Mouse (Mus musculus): Measurements from ENCODE around the gene Dcst2. TPM values are rescaled to one million over a fixed set of nuclear protein-coding genes. Genes with fewer than 3 reads are reported as not detected.
A peak's percentile ranks its signal among the peaks of the same experiment; 100 is the strongest.

Gene Dcst2
- polyA plus RNA-seq, 1 experiment from 2014 or later, result 0.10 TPM

DNA sequence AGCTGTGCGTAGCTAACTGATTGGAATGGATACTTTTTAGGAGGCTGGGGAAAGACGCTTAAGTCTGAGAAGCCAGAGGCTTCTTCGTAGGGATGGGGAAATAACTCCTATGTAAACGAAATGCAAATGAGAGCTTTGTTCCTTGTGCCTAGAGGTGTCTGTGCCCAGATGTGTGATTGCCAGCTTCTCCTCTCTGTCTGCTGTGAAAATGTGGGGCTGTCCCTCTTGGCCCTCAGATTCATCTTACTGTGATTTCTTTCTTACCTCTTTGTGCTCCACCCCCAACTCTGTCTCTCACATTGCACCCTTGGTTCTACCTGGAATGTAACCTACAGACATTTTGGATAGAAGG, 34.9 kb downstream of the Dcst2 start:
- 0% methylated on average over 4 of the region's 4 CpGs for WGBS
- Histone ChIP-seq H3K27ac (ENCODE audit: low read depth, low read length) (no peak overlapping the region), H3K4me2 (peak overlapping the region; percentile 99), H3K9ac (ENCODE audit: low read depth, low read length) (peak overlapping the region; percentile 66; the same call in 1 of the 2 replicates), H3K4me1 (replicated peaks; ENCODE audit: control insufficient read depth, insufficient read depth, low read length) (peaks cover 23% of the 10 kb centered on the region), H3K27me3 (replicated peaks; ENCODE audit: control insufficient read depth, insufficient read depth, low read length) (no peaks in the 10 kb centered on the region; the same call in 1 of the 2 replicates), H3K4me3 (ENCODE audit: low read depth, low read length) (peak overlapping the region; percentile 64), H3K36me3 (ENCODE audit: control insufficient read depth, insufficient read depth, low read length) (no peaks in the 10 kb centered on the region), H3K9me3 (ENCODE audit: control insufficient read depth, low read length) (no peaks in the 10 kb centered on the region)
- ATAC-seq (replicated peaks; ENCODE audit: low FRiP score) (no peak), DNase-seq (ENCODE audit: low spot score) (no peak)

DNA sequence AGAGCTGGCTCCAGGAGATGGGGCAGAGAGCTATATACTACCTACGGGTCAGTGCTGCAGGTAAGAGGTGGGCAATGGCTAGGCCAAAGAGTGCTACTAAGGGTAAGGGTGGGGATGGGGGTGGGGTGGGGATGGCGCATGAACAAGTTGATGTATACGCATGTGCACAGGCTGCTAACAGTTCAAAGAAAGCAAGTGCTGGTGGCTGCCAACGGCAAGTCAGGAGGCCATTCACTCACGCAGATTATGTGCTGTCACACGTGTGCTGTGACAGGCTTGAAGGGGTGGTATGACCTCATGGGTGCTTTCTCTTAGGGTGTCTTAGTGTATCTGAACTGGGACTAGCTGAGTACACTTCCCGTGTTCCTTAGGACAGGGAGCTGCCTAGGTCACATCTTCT, 39.6 kb downstream of the Dcst2 start:
- WGBS, result 91% methylated on average over 7 of the region's 7 CpGs
- Histone ChIP-seq H3K4me1 (replicated peaks; ENCODE audit: control insufficient read depth, insufficient read depth, low read length) (peaks cover 4% of the 10 kb centered on the region), H3K27me3 (replicated peaks; ENCODE audit: control insufficient read depth, insufficient read depth, low read length) (no peaks in the 10 kb centered on the region), H3K9me3 (ENCODE audit: control insufficient read depth, low read length) (no peaks in the 10 kb centered on the region), H3K4me2 (no peak overlapping the region), H3K9ac (ENCODE audit: low read depth, low read length) (no peak overlapping the region), H3K27ac (ENCODE audit: low read depth, low read length) (no peak overlapping the region), H3K4me3 (ENCODE audit: low read depth, low read length) (no peak overlapping the region), H3K36me3 (ENCODE audit: control insufficient read depth, insufficient read depth, low read length) (peaks cover 13% of the 10 kb centered on the region; the same call in 1 of the 2 replicates)
- DNase-seq (ENCODE audit: low spot score), result no peak
- no peak for ATAC-seq (replicated peaks; ENCODE audit: low FRiP score)

DNA sequence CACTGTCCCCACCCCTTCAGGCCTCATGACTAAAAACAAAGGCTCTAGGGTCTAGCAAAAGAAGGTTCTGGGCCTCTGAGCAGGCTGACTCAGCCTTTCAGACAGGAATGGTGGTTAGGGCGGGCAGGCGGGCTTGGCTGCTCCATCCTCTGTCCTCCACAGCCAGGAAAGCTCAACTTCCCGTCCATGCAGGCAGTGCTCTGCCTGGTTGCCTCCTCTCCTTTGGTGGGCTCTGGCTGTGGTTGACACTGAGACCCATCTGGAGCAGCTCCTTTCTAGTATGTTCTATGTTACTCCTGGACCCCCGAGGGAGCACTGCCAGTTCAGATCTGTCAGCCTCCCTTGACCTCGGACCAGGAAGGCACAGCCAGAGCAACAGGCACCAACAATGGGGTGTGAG, 40.9 kb downstream of the Dcst2 start, which contains the start of gene Lenep:
Gene Lenep (minus strand): TSS at position 101 of the 400 bp plus-strand sequence.
- H3K36me3 ChIP-seq (ENCODE audit: control insufficient read depth, insufficient read depth, low read length), result peaks cover 13% of the 10 kb centered on the region; the same call in 1 of the 2 replicates
- H3K4me3 ChIP-seq (ENCODE audit: low read depth, low read length), result no peak within 1 kb of the TSS
- no peaks in the 10 kb centered on the region for H3K27me3 ChIP-seq (replicated peaks; ENCODE audit: control insufficient read depth, insufficient read depth, low read length)
- no peak within 1 kb of the TSS for H3K4me2 ChIP-seq
- WGBS, result 83% methylated on average over 5 of the region's 5 CpGs
- no peaks in the 10 kb centered on the region for H3K4me1 ChIP-seq (replicated peaks; ENCODE audit: control insufficient read depth, insufficient read depth, low read length)
- no peak for ATAC-seq (replicated peaks; ENCODE audit: low FRiP score)
- no peak for DNase-seq (ENCODE audit: low spot score)
- H3K27ac ChIP-seq (ENCODE audit: low read depth, low read length), result no peak within 1 kb of the TSS
- no peaks in the 10 kb centered on the region for H3K9me3 ChIP-seq (ENCODE audit: control insufficient read depth, low read length)
- no peak within 1 kb of the TSS for H3K9ac ChIP-seq (ENCODE audit: low read depth, low read length)

DNA sequence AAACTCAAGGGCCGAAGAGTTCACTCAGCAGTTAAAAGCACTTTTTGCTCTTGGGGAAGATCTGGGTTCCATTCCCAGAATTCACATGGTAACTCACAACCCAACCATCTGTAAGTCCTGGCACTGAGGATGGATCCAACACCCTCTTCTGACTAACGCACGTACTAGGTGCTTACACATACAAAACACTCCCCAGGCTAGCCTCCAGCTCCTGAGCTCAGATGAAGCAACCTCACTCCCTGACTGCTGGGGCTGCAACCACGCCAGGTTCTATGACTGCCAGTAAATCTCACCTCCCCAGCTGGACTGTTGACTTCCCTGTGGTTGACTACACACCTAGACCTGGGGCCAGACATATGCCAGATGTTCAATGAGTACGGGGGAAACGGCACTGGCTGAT, 45.1 kb downstream of the Dcst2 start:
- no peak overlapping the region for H3K27ac ChIP-seq (ENCODE audit: low read depth, low read length)
- H3K36me3 ChIP-seq (ENCODE audit: control insufficient read depth, insufficient read depth, low read length), result peaks cover 14% of the 10 kb centered on the region; the same call in 1 of the 2 replicates
- no peak overlapping the region for H3K4me3 ChIP-seq (ENCODE audit: low read depth, low read length)

DNA sequence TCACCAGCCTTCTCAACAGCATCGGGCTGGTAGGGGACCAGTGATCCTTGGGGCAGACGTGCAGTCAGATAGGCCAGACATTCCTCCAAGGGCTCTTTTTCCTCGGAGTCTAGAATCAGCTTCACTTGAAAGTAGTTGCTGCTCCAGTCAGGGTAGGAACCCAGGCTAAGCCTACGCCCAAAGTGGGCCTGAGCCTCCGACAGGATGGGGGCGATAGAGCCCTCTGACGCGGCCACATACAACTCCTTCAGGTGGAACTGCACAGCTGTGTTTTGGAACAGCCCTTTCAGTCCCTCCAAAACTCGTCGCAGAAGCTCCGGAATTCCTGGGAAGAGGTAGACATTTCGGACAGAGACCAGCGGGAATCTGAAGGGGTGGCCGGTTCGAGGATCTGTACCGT, 46.7 kb downstream of the Dcst2 start:
- H3K4me1 ChIP-seq (replicated peaks; ENCODE audit: control insufficient read depth, insufficient read depth, low read length), result peaks cover 6% of the 10 kb centered on the region
- no peak overlapping the region for H3K27ac ChIP-seq (ENCODE audit: low read depth, low read length)
- H3K36me3 ChIP-seq (ENCODE audit: control insufficient read depth, insufficient read depth, low read length), result peaks cover 14% of the 10 kb centered on the region; the same call in 1 of the 2 replicates
- no peak for ATAC-seq (replicated peaks; ENCODE audit: low FRiP score)
- no peak overlapping the region for H3K9ac ChIP-seq (ENCODE audit: low read depth, low read length)
- DNase-seq (ENCODE audit: low spot score), result no peak
- no peak overlapping the region for H3K4me3 ChIP-seq (ENCODE audit: low read depth, low read length)
- H3K4me2 ChIP-seq, result no peak overlapping the region
- no peaks in the 10 kb centered on the region for H3K9me3 ChIP-seq (ENCODE audit: control insufficient read depth, low read length)
- 71% methylated on average over 16 of the region's 16 CpGs for WGBS
- H3K27me3 ChIP-seq (replicated peaks; ENCODE audit: control insufficient read depth, insufficient read depth, low read length), result no peaks in the 10 kb centered on the region

More for the DNA sequence above, 45.1 kb downstream of the Dcst2 start:
- ATAC-seq (replicated peaks; ENCODE audit: low FRiP score), result no peak
- Histone ChIP-seq H3K4me2 (no peak overlapping the region), H3K27me3 (replicated peaks; ENCODE audit: control insufficient read depth, insufficient read depth, low read length) (no peaks in the 10 kb centered on the region), H3K9me3 (ENCODE audit: control insufficient read depth, low read length) (no peaks in the 10 kb centered on the region), H3K9ac (ENCODE audit: low read depth, low read length) (no peak overlapping the region), H3K4me1 (replicated peaks; ENCODE audit: control insufficient read depth, insufficient read depth, low read length) (peaks cover 6% of the 10 kb centered on the region)
- 91% methylated on average over 6 of the region's 6 CpGs for WGBS
- no peak for DNase-seq (ENCODE audit: low spot score)

DNA sequence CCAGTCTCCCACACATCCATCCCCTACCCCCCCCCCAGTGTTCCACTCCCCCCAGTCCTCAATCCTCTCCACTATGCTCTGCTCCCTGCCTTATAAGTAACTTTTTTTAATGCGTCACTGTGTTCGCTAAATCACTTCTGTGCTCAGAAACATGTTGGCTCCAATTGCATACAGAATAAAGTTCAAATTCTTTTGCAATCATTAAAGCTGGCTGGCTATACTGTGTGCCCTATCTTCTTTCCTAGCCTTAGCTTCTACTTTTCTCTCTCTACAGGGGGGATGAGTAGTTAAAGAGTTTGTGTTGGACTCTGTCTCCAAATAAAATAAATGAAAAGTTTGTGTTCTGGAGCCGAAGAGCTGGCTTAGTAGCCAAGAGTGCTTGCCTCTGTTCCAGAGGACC, 47.9 kb downstream of the Dcst2 start:
- Histone ChIP-seq H3K4me1 (replicated peaks; ENCODE audit: control insufficient read depth, insufficient read depth, low read length) (peaks cover 6% of the 10 kb centered on the region), H3K27me3 (replicated peaks; ENCODE audit: control insufficient read depth, insufficient read depth, low read length) (no peaks in the 10 kb centered on the region), H3K36me3 (ENCODE audit: control insufficient read depth, insufficient read depth, low read length) (peaks cover 21% of the 10 kb centered on the region), H3K9ac (ENCODE audit: low read depth, low read length) (no peak overlapping the region), H3K9me3 (ENCODE audit: control insufficient read depth, low read length) (no peaks in the 10 kb centered on the region), H3K27ac (ENCODE audit: low read depth, low read length) (no peak overlapping the region), H3K4me3 (ENCODE audit: low read depth, low read length) (no peak overlapping the region), H3K4me2 (no peak overlapping the region)
- DNase-seq (ENCODE audit: low spot score), result no peak
- 93% methylated on average over 3 of the region's 3 CpGs for WGBS
- no peak for ATAC-seq (replicated peaks; ENCODE audit: low FRiP score)

DNA sequence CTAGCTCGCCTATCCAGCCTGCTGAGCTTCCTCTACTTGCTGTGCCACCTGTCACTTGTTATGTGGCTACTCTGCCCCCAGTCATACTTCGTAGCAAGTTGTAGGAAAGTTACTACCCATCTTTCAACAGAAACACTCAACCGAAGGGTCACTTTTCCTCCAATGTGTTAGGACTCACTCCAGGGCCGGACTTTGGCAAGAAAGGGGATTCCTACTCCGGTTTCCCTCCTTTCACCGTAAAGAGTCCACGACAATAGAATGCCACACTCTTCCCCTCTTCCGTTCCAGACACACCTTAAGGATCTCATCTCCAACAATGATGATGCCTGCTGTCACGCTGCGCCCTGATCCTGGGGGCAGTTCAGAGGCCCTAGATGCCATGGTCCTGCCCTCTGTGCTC, 49.1 kb downstream of the Dcst2 start:
- Histone ChIP-seq H3K9me3 (ENCODE audit: control insufficient read depth, low read length) (no peaks in the 10 kb centered on the region), H3K4me1 (replicated peaks; ENCODE audit: control insufficient read depth, insufficient read depth, low read length) (peaks cover 6% of the 10 kb centered on the region), H3K27ac (ENCODE audit: low read depth, low read length) (no peak overlapping the region), H3K4me2 (peak overlapping the region; percentile 85), H3K36me3 (ENCODE audit: control insufficient read depth, insufficient read depth, low read length) (peaks cover 23% of the 10 kb centered on the region), H3K4me3 (ENCODE audit: low read depth, low read length) (peak overlapping the region; percentile 67), H3K27me3 (replicated peaks; ENCODE audit: control insufficient read depth, insufficient read depth, low read length) (no peaks in the 10 kb centered on the region), H3K9ac (ENCODE audit: low read depth, low read length) (peak overlapping the region; percentile 67)
- ATAC-seq (replicated peaks; ENCODE audit: low FRiP score) (no peak), DNase-seq (ENCODE audit: low spot score) (no peak)
- WGBS, result 73% methylated on average over 10 of the region's 10 CpGs

DNA sequence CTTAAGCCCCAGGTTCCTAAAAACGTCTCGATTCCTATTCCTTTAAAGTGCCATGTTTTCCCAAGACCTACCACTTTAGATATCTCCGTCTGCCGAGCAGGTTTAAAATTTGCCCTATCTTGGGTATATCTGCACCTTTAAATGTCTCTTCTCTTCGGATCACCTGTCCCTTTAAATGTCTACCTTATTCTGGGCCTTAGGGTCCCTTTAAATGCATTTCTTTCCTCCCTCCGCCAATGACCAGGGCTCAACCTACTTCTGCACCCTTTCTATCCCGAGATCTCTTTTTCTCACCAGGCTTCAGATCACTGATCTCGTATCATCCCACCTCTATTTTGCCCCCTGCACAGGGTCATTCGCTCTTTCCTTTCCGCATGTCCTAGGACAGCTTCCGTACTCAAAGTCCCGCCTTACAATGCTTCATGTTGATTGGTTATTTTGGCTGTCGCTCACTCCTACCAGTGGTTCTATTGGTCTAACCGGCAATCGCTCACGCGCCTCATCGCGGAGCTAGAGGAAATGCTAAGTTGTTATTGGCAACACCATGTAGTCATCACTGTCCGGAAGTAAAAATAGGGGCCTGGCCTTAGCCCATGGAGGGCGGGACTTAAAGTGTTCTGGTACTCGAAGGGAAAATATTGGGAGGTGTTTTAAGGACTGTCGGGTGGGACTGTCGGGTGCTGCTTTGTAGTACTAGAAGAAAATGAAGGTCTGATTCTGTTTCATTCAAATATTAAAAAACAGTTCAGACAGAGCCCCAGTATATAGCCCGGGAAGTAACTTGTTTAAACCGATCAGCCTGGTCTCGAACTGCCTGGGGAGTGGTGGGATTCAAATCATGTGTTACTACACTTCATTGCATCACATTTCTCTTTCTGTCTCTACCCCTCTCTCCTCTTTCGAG, 50.0 kb downstream of the Dcst2 start, which contains the start of gene Flad1:
Gene Flad1 (minus strand): TSS at position 381 of the 904 bp plus-strand sequence.
- DNase-seq (ENCODE audit: low spot score), result peak; percentile 90
- Histone ChIP-seq H3K4me1 (replicated peaks; ENCODE audit: control insufficient read depth, insufficient read depth, low read length) (peaks cover 11% of the 10 kb centered on the region), H3K9me3 (ENCODE audit: control insufficient read depth, low read length) (no peaks in the 10 kb centered on the region), H3K36me3 (ENCODE audit: control insufficient read depth, insufficient read depth, low read length) (peaks cover 28% of the 10 kb centered on the region), H3K9ac (ENCODE audit: low read depth, low read length) (peak within 1 kb of the TSS; percentile 67), H3K4me3 (ENCODE audit: low read depth, low read length) (peak within 1 kb of the TSS; percentile 67), H3K27ac (ENCODE audit: low read depth, low read length) (peak within 1 kb of the TSS; percentile 62), H3K4me2 (peak within 1 kb of the TSS; percentile 85), H3K27me3 (replicated peaks; ENCODE audit: control insufficient read depth, insufficient read depth, low read length) (no peaks in the 10 kb centered on the region)
- ATAC-seq (replicated peaks; ENCODE audit: low FRiP score), result peak; percentile 100
- 5% methylated on average over 28 of the region's 28 CpGs for WGBS

DNA sequence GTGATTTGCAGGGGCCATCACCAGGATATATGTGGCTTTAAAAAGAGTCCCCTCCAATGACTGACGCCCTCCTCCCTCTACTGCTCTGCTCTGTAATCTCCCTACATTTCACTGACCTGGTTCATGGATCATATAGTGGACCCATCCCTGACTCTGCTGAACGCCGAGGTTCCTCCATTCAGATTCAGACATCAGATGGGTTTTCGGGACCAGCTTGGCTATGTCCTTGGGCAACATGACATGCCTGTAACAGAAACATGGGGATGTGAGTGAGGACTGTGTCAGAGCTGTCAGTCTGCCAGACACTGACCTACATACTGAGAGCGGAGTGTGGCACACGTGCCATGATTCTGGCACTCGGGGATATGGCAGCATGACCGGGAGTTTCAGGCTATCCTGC, 54.4 kb downstream of the Dcst2 start:
- no peak for ATAC-seq (replicated peaks; ENCODE audit: low FRiP score)
- 96% methylated on average over 8 of the region's 8 CpGs for WGBS
- peaks cover 17% of the 10 kb centered on the region for H3K4me1 ChIP-seq (replicated peaks; ENCODE audit: control insufficient read depth, insufficient read depth, low read length)
- H3K9ac ChIP-seq (ENCODE audit: low read depth, low read length), result no peak overlapping the region
- H3K4me3 ChIP-seq (ENCODE audit: low read depth, low read length), result peak overlapping the region; percentile 63
- H3K36me3 ChIP-seq (ENCODE audit: control insufficient read depth, insufficient read depth, low read length), result peaks cover 26% of the 10 kb centered on the region
- no peak for DNase-seq (ENCODE audit: low spot score)
- no peaks in the 10 kb centered on the region for H3K9me3 ChIP-seq (ENCODE audit: control insufficient read depth, low read length)
- no peak overlapping the region for H3K27ac ChIP-seq (ENCODE audit: low read depth, low read length)
- peak overlapping the region; percentile 98 for H3K4me2 ChIP-seq
- H3K27me3 ChIP-seq (replicated peaks; ENCODE audit: control insufficient read depth, insufficient read depth, low read length), result no peaks in the 10 kb centered on the region

All from liver, embryonic 11.5 days (tissue).